In the genomic region with DNA sequence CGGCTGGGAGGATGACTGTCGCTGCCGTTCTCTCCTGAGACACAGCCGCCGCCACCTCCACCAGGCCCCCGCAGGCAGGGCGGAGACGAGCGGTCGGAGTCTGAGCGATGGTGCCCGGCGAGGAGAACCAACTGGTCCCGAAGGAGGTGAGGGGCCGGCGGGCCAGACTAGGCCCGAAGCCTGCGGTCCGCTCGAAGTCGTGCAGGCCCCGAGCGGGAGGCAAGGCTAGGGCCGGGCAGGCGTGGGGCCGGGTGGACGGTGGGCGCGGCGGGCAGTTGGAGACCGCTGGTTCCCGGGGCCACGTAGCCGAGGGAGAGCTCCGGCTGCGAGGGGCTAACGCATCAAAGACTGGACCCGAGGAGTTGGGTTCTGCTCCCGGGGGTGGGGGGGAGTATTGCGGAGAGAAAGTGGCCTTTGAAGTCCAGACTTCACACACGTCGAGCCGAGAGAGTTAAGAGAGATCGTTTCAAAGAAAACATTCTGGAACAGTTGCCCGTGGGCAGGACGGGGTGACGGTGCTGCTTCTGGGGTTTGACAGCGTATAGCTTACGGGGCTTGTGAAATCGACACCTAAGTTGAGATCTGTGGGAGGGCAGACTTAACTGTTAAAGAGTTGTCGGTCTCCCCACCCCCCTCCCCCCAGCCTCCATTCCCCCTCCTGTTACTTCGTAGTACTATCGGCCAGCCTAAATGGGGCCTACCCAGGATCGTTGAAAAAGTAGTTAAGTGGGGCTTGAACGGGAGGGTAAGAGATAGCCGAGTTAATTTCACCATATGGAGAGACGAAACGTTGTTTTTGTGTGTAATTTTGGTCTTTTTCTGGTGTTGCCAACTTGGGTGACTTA, we compare ENCODE assay signal across 8 mouse cellular contexts. TPM values are rescaled to one million over a fixed set of nuclear protein-coding genes. Genes with fewer than 3 reads are reported as not detected.
DNase-seq lines count a peak whose midpoint lies in the region; ATAC-seq and TF ChIP-seq lines count a peak whose summit lies in the region.

No protein-coding gene starts in this region.

- H3K9me3 ChIP-seq in kidney, embryonic 14.5 days (ENCODE audit: control insufficient read depth, low read length), result no peaks in the 10 kb centered on the region
- no peaks in the 10 kb centered on the region for H3K9me3 ChIP-seq in ES-E14 (ENCODE audit: control insufficient read depth, insufficient read depth, low read depth, low read length)
- no peaks in the 10 kb centered on the region for H3K9me3 ChIP-seq in liver, embryonic 15.5 days (replicated peaks)

- no peak for DNase-seq in kidney, postnatal 4 days
- DNase-seq in ES-E14 (ENCODE audit: low read depth, low spot score), result no peak
- peak; percentile 70 for DNase-seq in embryo, embryonic 10.5 days (ENCODE audit: low spot score)
- no peak for DNase-seq in cerebellum, adult 8-10 months

- H3K4me3 ChIP-seq in kidney, embryonic 14.5 days (ENCODE audit: low read length), result peak overlapping the region; percentile 93
- H3K4me3 ChIP-seq in ES-E14 (ENCODE audit: insufficient read depth in 1 of 2, low read depth in 1 of 2, low read length in 2 of 2, poor library complexity in 1 of 2, severe bottlenecking in 1 of 2), result peak overlapping the region; percentile 73 to 77
- H3K4me3 ChIP-seq in liver, embryonic 15.5 days (replicated peaks), result peak overlapping the region; percentile 97

- H3K27ac ChIP-seq in kidney, embryonic 14.5 days (ENCODE audit: low read depth, low read length), result peak overlapping the region; percentile 96
- H3K27ac ChIP-seq in ES-E14 (ENCODE audit: insufficient read depth, low read depth, low read length, poor library complexity, severe bottlenecking), result no peak overlapping the region
- peak overlapping the region; percentile 93 for H3K27ac ChIP-seq in liver, embryonic 15.5 days (replicated peaks)

- H3K36me3 ChIP-seq in kidney, embryonic 14.5 days (ENCODE audit: control insufficient read depth, insufficient read depth, low read length), result no peaks in the 10 kb centered on the region
- no peaks in the 10 kb centered on the region for H3K36me3 ChIP-seq in ES-E14 (ENCODE audit: control insufficient read depth, insufficient read depth, low read length, poor library complexity, severe bottlenecking)
- H3K36me3 ChIP-seq in liver, embryonic 15.5 days (replicated peaks), result 0 out of 2 replicates have a peak, but pooled peaks cover 4% of the 10 kb centered on the region

- ATAC-seq in kidney, embryonic 14.5 days (ENCODE audit: low FRiP score, low TSS enrichment), result peak; percentile 86
- ATAC-seq in hematopoietic stem cell, adult 5-6 weeks (replicated peaks in 1 of 2; ENCODE audit: insufficient read depth in 1 of 2, low FRiP score in 2 of 2, low TSS enrichment in 1 of 2, low read depth in 1 of 2, poor library complexity in 2 of 2, severe bottlenecking in 2 of 2), result peak; percentile 14 to 47; a peak in 3 of 4 replicates
- ATAC-seq in liver, embryonic 15.5 days (ENCODE audit: insufficient read depth), result peak; percentile 82
- ATAC-seq in neutrophil, adult 5-6 weeks (ENCODE audit: extremely low read depth, insufficient number of reproducible peaks, low FRiP score, poor library complexity, severe bottlenecking), result peak; percentile 53

- peaks cover 31% of the 10 kb centered on the region for H3K4me1 ChIP-seq in kidney, embryonic 14.5 days (ENCODE audit: control insufficient read depth, insufficient read depth, low read length)
- H3K4me1 ChIP-seq in ES-E14 (ENCODE audit: control insufficient read depth in 2 of 2, insufficient read depth in 2 of 2, low read length in 2 of 2, poor library complexity in 1 of 2), result no peaks in the 10 kb centered on the region; a peak in 1 of 4 replicates
- peaks cover 35% of the 10 kb centered on the region for H3K4me1 ChIP-seq in liver, embryonic 15.5 days (replicated peaks)

- WGBS in kidney, embryonic 14.5 days, result under 1% methylated on average over 55 of the region's 58 CpGs
- under 1% methylated on average over 58 of the region's 58 CpGs for whole genome bisulfite sequencing in liver, embryonic 15.5 days (ENCODE audit: insufficient replicate concordance)

- H3K4me2 ChIP-seq in kidney, embryonic 14.5 days (replicated peaks; ENCODE audit: low read depth, low read length), result peak overlapping the region; percentile 91
- peak overlapping the region; percentile 90 for H3K4me2 ChIP-seq in liver, embryonic 15.5 days

- in situ Hi-C loops in ES-E14 (cut with MboI; ENCODE audit: low sequenced_read_pairs in 2 of 2, unreplicated experiment in 2 of 2), result no loop called here

- H3K9ac ChIP-seq in kidney, embryonic 14.5 days (ENCODE audit: low read depth, low read length), result peak overlapping the region; percentile 98
- H3K9ac ChIP-seq in ES-E14 (ENCODE audit: insufficient read depth, low read depth, low read length, poor library complexity, severe bottlenecking), result peak overlapping the region; percentile 96
- peak overlapping the region; percentile 97 for H3K9ac ChIP-seq in liver, embryonic 15.5 days

- no peaks in the 10 kb centered on the region for H3K27me3 ChIP-seq in kidney, embryonic 14.5 days (ENCODE audit: control insufficient read depth, insufficient read depth, low read length)
- no peaks in the 10 kb centered on the region for H3K27me3 ChIP-seq in liver, embryonic 15.5 days

TF ChIP-seq in ES-E14, 5 proteins besides CTCF, POLR2A, EP300 and RAD21:
- TF ChIP-seq ZNF384 (IDR thresholded peaks at IDR 0.05; ENCODE audit: low read depth, low read length) (no peak), CHD2 (IDR thresholded peaks at IDR 0.05; ENCODE audit: low read depth, low read length) (no peak), ZC3H11A (IDR thresholded peaks at IDR 0.05; ENCODE audit: borderline replicate concordance, low read depth, low read length) (no peak), HCFC1 (IDR thresholded peaks at IDR 0.05; ENCODE audit: borderline replicate concordance, insufficient read depth, low read length) (no peak), MAFK (IDR thresholded peaks at IDR 0.05; ENCODE audit: insufficient read depth, low read depth, low read length) (no peak)

RNA-seq across cellular contexts. Expression of gene Usp47, which starts 0.5 kb away (rescaled TPM):
- polyA plus RNA-seq in kidney, embryonic 14.5 days (2014; fragmentation: Nextera tagmentation; extraction: Ambion mirVana), result 31.9 and 80.9 TPM in 2 replicates
- 25.3 and 45.6 TPM in 2 replicates for total RNA-seq in ES-E14 (2012; rRNA removed)
- 119 and 122 TPM in 2 replicates for total RNA-seq in hematopoietic stem cell, adult 5-6 weeks (2017)
- 17.5 and 18.2 TPM in 2 replicates for polyA plus RNA-seq in liver, embryonic 15.5 days (2015; fragmentation: Nextera tagmentation; extraction: Ambion mirVana)
- 92.7 and 95.9 TPM in 2 replicates for total RNA-seq in neutrophil, adult 5-6 weeks (2017)

Comparison
In these comparisons a context has a peak if more than half of its experiments do, and no peak if none do; other contexts are left out.
1. ATAC-seq: peak in every context shown above with its lines; median percentile 86 in kidney, embryonic 14.5 days; 82 in liver, embryonic 15.5 days; 53 in neutrophil, adult 5-6 weeks; 30 in hematopoietic stem cell, adult 5-6 weeks.